Mouse (Mus musculus): ENCODE results near the gene Gm340. TPM values are rescaled to one million over a fixed set of nuclear protein-coding genes. Genes with fewer than 3 reads are reported as not detected.

Gene Gm340
- polyA plus RNA-seq, 1 experiment = 1.3 TPM

DNA sequence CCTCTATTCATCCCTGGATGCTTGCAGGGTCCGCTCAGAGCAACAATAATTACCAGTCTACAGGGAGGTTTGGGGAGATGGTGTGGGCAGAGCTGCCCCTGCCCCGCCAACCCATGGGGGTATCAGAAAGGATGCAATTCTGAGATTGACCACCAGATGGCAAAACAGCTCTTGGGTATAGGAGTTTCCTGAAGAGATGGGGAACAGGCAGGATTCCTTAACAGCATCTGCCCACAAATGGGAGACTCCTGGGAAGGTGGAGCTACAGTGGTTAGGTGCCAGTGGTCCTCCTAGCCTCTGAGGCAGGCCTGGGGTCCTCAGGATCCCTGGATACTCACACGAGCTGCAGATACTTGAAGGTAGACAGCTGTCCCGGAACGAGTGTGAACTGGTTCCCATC is 47.4 kb downstream of the Gm340 start:
- peak; percentile 53 for DNase-seq
- no peak overlapping the region for H3K27ac ChIP-seq (ENCODE audit: insufficient read depth, low read depth, low read length)
- H3K27me3 ChIP-seq (replicated peaks; ENCODE audit: control insufficient read depth, insufficient read depth, low read length) = no peaks in the 10 kb centered on the region
- TF ChIP-seq CTCF (conservative IDR thresholded peaks at IDR 0.05; ENCODE audit: insufficient read depth, insufficient read length, low read depth, low read length) = peak; percentile 59
- TF ChIP-seq POLR2A (IDR thresholded peaks at IDR 0.05; ENCODE audit: low read depth, low read length) = no peak
- H3K4me1 ChIP-seq (ENCODE audit: control insufficient read depth, insufficient read depth, low read length) = no peaks in the 10 kb centered on the region
- H3K4me3 ChIP-seq (ENCODE audit: insufficient read depth, low read depth, low read length) = no peak overlapping the region
- 43% methylated on average over 5 of the region's 5 CpGs for WGBS
- H3K36me3 ChIP-seq (ENCODE audit: control insufficient read depth, insufficient read depth, low read length) = no peaks in the 10 kb centered on the region

DNA sequence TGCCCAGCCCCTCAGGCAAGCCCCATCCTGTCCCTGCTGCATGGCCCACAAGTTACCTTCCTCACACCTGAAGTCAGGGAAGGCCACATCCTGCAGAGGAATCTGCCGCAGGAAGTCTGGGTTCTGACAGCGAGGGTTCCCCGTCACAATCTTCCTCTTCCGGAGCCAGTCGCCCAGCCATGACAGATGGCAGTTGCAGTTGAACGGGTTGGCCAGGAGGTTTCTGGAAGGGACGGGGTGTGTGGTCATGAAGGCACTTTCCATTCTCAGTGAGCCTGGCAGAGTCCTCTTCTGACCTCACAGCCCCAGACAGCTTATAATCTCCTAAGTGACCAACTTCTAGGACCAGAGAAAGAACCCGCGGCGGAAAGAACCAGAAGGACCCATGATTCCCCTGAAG is 51.9 kb downstream of the Gm340 start:
- Histone ChIP-seq H3K27ac (ENCODE audit: insufficient read depth, low read depth, low read length) (no peak overlapping the region), H3K27me3 (replicated peaks; ENCODE audit: control insufficient read depth, insufficient read depth, low read length) (no peaks in the 10 kb centered on the region), H3K36me3 (ENCODE audit: control insufficient read depth, insufficient read depth, low read length) (no peaks in the 10 kb centered on the region), H3K4me3 (ENCODE audit: insufficient read depth, low read depth, low read length) (no peak overlapping the region), H3K4me1 (ENCODE audit: control insufficient read depth, insufficient read depth, low read length) (no peaks in the 10 kb centered on the region)
- TF ChIP-seq POLR2A (IDR thresholded peaks at IDR 0.05; ENCODE audit: low read depth, low read length) (no peak), CTCF (conservative IDR thresholded peaks at IDR 0.05; ENCODE audit: insufficient read depth, insufficient read length, low read depth, low read length) (no peak)
- DNase-seq = no peak
- 55% methylated on average over 10 of the region's 10 CpGs for WGBS

DNA sequence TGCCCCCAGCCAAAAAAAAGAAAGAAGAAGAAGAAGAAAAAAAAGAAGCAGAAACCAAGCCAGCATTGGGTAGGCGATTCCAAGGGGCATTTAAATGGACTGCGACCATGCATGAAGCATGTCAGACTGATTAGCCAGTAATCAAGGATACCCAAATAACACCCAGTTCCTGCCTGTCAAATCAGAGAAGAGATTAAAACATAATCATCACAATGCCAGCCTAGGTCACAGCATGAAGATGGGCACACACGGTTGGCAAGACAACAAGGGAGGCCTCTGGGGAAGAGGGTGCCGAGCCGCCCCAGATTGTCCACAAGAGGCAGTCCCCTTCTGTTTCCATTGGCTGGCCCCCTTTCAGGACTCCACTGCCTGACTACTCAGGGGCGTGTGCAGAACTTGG is 52.8 kb downstream of the Gm340 start:
- TF ChIP-seq CTCF (conservative IDR thresholded peaks at IDR 0.05; ENCODE audit: insufficient read depth, insufficient read length, low read depth, low read length) (no peak), POLR2A (IDR thresholded peaks at IDR 0.05; ENCODE audit: low read depth, low read length) (no peak)
- 53% methylated on average over 6 of the region's 6 CpGs for WGBS
- Histone ChIP-seq H3K4me3 (ENCODE audit: insufficient read depth, low read depth, low read length) (no peak overlapping the region), H3K27me3 (replicated peaks; ENCODE audit: control insufficient read depth, insufficient read depth, low read length) (no peaks in the 10 kb centered on the region), H3K4me1 (ENCODE audit: control insufficient read depth, insufficient read depth, low read length) (no peaks in the 10 kb centered on the region), H3K36me3 (ENCODE audit: control insufficient read depth, insufficient read depth, low read length) (no peaks in the 10 kb centered on the region), H3K27ac (ENCODE audit: insufficient read depth, low read depth, low read length) (no peak overlapping the region)
- no peak for DNase-seq

Other genes starting within 250 kb of the Gm340 start
- gene Pik3ap1, start 197.3 kb upstream of the Gm340 start, polyA plus RNA-seq (2012; rRNA removed) = 1.3 and 2.9 TPM in 2 replicates
- 2.7 and 3.2 TPM in 2 replicates for gene Lcor, start 99.7 kb upstream of the Gm340 start, polyA plus RNA-seq (2012; rRNA removed)
- 0.05 and 0.17 TPM in 2 replicates for gene Slit1, start 161.3 kb downstream of the Gm340 start, polyA plus RNA-seq (2012; rRNA removed)
- gene Arhgap19, start 219.7 kb downstream of the Gm340 start, polyA plus RNA-seq (2012; rRNA removed) = 1.0 and 1.3 TPM in 2 replicates
- gene Frat1, start 247.6 kb downstream of the Gm340 start, polyA plus RNA-seq (2012; rRNA removed) = 1.3 and 1.6 TPM in 2 replicates

All from kidney, adult 2 months (tissue).